Mouse (Mus musculus): Measurements from ENCODE around the gene Dag1.

DNA sequence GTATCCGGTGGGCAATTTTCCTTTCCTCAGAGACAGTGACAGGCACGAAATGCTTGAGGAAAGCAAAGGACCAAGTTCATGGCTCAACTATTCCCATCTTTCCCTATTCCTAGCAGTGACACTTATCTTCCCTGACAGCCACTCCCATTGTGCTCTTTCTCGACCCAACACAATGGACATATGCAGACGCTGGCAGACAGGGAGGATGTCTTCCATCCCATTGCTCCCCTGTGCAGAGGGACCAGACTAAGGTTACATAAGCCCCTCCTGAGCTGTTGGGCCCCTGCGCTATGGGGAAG is 74.3 kb downstream of the Dag1 start:
- TF ChIP-seq TAL1 (conservative IDR thresholded peaks at IDR 0.05; ENCODE audit: low read depth, low read length) (no peak), CTCF (IDR thresholded peaks at IDR 0.05; ENCODE audit: low read depth, low read length) (no peak)
